Mouse (Mus musculus): ENCODE measurements around the gene Cops8.

DNA sequence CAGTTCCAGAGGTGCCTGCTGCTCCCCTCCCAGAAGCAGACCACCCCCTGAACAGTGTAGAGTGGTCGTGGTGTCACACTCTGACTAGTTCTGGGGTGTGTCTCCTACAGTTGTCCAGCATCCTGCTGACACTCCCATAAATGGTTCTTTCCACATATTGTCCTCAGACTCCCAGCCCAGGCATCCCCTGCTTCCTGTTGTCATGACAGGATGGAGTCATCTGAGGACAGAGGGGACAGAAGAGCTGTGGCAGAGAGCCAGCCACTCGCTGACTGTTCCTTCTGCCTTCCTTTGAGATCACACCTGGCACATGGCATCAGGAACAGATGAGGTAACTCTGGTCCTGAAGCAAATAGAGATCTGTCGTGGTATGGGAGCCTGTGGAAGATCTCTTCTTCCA is 3.6 kb upstream of the Cops8 start:
- no peak for TF ChIP-seq RAD21 (IDR thresholded peaks at IDR 0.05; ENCODE audit: low read depth, low read length)
- TF ChIP-seq CTCF (conservative IDR thresholded peaks at IDR 0.05 in 1 of 2, IDR thresholded peaks at IDR 0.05 in 1 of 2; ENCODE audit: low read depth in 2 of 2, low read length in 2 of 2): no peak
- TF ChIP-seq MEF2A (IDR thresholded peaks at IDR 0.05; ENCODE audit: borderline replicate concordance, low read depth, low read length): no peak

All from CH12.LX (cell line).